Mouse (Mus musculus): ENCODE measurements around the gene Lgmn.

The Lgmn gene

GRCm38 (mm10) chr12:102432238-102432637 is 7.4 kb downstream of the Lgmn start:
- no peak for DNase-seq

GRCm38 (mm10) chr12:102430228-102430627 is 9.4 kb downstream of the Lgmn start:
- DNase-seq = no peak

- DNase-seq = no peak
These were observed 10.0 kb downstream of the Lgmn start for GRCm38 (mm10) chr12:102429656-102430055.

DNA sequence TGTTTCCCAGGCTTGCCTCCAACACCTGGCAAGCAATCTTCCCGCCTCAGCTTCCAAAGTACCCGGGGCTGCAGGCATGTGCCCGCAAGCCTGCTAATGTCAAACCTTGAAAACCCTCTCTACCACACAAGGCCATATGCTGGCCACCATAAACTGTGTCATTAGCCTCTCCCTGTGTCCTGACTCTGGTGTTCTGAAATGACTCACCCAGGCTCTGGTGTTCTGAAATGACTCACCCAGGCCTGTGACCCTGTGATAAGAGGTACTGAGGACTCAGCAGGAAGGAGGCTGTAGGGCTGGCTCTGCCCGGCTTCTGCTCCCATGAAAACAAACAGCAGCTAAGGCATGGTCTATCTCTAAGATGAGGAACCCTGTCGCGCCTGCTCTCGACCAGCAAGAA is 13.3 kb downstream of the Lgmn start:
- DNase-seq = no peak

DNA sequence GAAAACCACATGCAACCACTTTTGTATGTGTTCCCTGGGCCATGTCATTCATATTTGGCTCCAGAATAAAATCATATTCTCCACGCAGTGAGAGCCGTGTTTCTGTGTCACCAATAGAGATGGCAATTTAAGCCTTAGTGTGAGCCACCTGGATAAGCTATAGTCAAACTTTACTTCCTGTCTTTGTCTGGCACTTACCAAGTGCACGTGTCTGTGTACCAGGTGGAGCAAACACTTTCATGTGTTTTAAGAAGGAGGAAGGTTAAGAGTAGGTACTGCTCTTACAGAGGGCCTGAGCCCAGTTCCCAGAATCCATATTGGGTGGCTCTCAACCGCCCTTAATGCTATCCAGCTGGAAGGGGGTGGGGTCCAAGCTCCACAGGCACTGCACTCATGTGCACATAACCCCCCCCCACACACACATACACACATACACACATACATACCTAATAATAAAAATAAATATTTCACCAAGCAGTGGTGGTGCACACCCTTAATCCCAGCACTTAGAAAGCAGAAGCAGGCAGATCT is 14.5 kb downstream of the Lgmn start:
- DNase-seq = no peak

- DNase-seq = no peak
These were observed 15.2 kb downstream of the Lgmn start for GRCm38 (mm10) chr12:102424456-102424855.

- no peak for DNase-seq
These were observed 16.0 kb downstream of the Lgmn start for GRCm38 (mm10) chr12:102423625-102424024.

- DNase-seq = no peak
These were observed 16.8 kb downstream of the Lgmn start for GRCm38 (mm10) chr12:102422623-102423320.

DNA sequence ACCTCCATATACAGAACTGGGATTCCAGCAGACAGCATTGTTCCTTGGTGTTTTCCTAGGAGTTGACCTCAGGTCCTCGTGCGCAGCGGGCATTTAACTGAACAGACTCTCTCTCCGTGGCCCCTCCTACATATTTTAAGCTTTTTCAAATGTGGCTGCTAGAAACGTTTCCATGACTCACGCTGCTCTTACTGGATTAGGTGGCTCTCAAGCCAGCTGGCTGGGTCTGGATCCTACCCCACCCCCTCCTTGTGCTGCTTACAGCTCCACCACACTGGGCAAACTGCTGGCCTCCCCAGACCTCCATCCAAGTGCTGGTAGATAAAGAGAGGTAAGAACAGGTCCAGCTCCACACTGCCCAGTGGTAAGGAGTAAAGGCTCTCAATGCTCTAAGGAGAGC is 17.5 kb downstream of the Lgmn start:
- DNase-seq = peak; percentile 70

- peak; percentile 62 for DNase-seq
These were observed 19.3 kb downstream of the Lgmn start for GRCm38 (mm10) chr12:102420168-102420890.

DNA sequence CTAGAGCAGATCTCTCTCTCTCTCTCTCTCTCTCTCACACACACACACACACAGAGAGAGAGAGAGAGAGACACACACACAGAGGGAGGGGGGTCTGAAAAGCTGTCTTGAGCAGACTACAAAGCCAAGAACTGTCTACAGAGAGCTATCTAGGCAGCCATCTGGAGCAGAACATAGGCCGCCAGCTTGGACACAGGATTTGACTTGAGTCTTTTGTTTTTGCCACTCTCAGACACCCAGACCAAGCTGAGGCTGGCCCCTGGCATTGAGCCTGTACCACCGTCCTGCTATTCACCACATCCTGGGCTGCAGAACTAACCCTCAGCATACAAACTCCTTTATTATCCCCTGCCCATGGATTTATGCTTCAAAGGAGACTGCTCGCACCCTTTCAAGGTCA is 20.1 kb downstream of the Lgmn start:
- DNase-seq = peak; percentile 18

DNA sequence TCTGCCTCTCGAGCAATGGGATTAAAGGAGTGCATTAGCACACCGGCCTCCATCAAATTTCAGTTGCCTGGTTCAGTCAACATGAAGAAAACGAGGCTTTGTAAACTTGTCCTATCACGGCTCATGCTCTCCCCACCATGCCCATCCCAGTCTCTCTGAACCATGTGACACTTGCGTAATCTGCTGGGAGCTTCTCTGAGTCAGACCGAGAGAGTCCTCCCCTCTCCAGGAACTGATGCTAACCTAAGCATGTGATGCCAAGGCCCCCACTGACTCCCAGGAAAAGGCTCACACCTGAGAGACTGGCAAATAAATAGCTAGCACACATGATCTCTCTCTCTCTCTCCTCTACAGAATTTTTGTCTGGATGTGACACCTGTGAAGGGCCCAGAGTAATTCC is 21.9 kb downstream of the Lgmn start:
- DNase-seq = peak; percentile 17

- DNase-seq = peak; percentile 34
These were observed 22.6 kb downstream of the Lgmn start for GRCm38 (mm10) chr12:102416955-102417510.

GRCm38 (mm10) chr12:102416391-102416837 is 23.2 kb downstream of the Lgmn start:
- DNase-seq = peak; percentile 52

GRCm38 (mm10) chr12:102414686-102415085 is 24.9 kb downstream of the Lgmn start:
- no peak for DNase-seq

DNA sequence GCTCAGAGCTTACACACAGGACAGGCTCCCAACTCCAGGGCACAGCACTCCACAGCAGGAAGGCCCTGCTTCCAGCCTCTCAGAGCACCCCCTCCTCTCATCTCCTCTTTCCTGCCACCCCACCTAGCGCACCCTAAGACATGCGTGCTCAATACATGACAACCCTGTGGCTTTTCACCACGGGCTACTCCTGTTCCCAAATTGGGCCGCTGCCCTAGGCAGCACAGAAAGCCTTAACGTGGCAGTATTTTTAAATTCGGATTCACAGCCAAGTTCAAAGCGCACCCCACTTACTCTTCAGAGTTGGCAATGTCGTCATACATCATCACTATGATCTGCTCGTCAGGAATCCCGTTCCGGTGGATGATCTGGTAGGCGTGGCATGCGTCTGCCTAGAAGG is 26.4 kb downstream of the Lgmn start:
- DNase-seq = no peak

DNA sequence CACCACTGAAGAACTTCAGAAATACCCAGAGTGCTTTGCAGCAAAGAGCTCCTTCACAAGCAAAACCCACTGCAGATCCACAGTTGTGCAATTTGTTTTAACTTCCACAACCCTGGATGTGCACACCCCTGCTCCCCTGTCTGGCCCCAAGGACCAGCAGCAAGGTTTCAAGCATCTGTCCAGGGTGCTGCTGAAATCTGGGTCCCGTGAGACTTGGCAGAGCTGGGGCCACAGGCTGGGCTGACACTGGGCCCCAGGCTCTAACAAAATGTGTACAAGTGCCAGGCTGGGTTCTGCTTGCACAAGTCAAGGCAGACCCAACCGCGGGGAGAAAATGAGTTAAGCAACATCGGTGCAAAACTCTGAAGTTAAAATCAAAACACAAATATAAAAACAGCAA is 41.0 kb downstream of the Lgmn start:
- no peak for DNase-seq

GRCm38 (mm10) chr12:102395998-102396991 is 43.3 kb downstream of the Lgmn start:
- peak; percentile 26 for DNase-seq

DNA sequence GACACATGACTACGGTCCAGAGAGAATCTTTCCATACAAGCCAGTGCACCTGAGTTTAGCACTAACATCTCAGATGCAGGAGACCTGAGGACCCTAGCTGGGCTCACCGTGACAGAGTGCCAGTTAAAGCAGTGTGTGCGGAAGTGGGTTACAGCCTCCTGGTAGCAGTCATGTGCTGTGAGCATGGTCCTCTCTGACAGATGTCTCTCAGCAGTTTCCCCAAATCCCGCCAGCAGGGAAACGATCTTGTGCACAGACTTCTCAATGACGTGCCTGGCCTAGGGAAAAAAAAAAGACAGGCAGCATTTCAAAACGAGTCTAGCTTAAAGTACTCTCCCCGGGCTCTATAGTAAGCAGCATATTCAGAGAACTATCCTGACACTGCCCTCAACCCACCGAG is 44.1 kb downstream of the Lgmn start:
- no peak for DNase-seq

DNA sequence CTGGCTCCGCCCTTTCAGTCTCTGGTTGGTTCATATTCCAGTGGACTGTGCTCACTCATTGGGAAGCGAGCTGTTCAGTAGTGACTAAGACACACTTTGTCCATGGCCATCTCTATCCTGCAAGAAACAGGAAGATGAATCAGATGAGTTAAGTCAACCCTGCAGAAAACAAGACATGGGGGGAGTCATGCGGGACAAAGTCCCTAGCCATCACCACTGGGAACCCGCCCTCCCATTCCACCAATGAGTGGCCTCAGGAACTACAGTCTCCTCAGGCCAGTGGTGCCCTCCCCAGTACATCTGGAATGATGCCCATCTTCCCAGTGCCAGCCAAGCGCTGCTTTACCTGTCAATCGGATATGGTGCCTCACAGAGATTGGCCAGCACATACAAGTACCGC is 45.1 kb downstream of the Lgmn start:
- DNase-seq = peak; percentile 85

DNA sequence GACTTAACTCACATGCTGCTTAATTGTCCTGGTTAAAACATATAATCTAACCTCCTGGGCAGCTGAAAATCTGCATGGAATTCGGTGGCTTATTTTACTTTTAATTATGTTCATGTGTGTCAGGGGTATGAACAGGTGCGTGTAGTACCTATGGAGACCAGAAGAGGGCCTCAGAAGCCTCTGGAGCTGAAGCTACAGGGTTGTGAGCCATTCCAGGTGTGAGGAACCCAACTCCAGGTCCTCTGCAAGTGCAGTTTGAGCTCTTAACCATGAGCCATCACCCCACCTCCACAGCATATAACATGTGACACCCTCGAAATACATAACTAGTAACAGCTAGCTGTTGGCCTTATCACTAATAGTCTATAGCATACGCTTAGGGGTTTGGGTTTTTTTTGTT is 47.6 kb downstream of the Lgmn start:
- peak; percentile 23 for DNase-seq

GRCm38 (mm10) chr12:102391109-102391508 is 48.5 kb downstream of the Lgmn start:
- DNase-seq = no peak

- DNase-seq = no peak
These were observed 49.6 kb downstream of the Lgmn start for GRCm38 (mm10) chr12:102390042-102390441.

Measured in kidney, postnatal 14 days (tissue).